Mouse (Mus musculus) c-Kit-negative CD71-positive TER-119-positive erythroid progenitor cells, embryonic 14.5 days (primary cell): ENCODE measurements around the gene Defb29.

Experiments
- DNase-seq: peaks from one replicate; pipeline ENCODE4 v3.0.0-alpha.2; 2013; ENCODE audit warnings: low read depth, low spot score

Defb29 gene

GRCm38 (mm10) chr2:152539944-152540710, at the start of gene Defb29:
Gene Defb29 (minus strand): TSS chr2:152540098.
- DNase-seq = no peak

GRCm38 (mm10) chr2:152589021-152589420, 49.1 kb upstream of the Defb29 start:
- DNase-seq = no peak

GRCm38 (mm10) chr2:152588450-152588849, 48.6 kb upstream of the Defb29 start:
- DNase-seq = no peak

DNA sequence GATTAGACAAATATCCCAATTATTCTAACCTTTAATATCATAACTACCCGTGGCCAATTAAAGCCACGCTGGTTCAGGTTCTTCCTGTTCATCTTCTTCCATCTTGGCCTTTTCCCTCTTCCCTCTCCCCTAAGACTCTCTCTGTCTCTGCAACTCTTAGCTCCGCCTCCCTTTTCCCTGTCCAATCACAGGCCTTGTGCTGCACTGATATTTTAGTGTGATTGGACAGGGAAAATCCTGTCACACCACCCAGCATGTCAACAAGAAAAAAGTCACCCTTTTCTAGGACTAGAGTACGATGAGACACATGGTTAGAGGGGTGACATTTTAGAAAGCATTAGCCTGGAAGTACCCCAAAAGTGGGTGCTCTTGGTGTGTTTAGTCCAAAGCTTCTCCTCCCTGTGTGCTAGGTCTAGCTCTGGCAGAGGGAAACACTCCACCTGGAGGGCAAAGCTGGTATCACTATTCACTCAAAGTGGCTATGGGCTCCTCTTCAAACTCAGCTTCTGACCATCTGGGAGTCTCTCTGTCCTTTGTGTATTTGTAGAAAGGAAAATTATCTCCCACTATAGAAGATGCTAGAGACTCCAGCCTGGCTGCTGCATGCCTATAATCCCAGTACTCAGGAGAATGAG, 47.1 kb upstream of the Defb29 start:
- no peak for DNase-seq

DNA sequence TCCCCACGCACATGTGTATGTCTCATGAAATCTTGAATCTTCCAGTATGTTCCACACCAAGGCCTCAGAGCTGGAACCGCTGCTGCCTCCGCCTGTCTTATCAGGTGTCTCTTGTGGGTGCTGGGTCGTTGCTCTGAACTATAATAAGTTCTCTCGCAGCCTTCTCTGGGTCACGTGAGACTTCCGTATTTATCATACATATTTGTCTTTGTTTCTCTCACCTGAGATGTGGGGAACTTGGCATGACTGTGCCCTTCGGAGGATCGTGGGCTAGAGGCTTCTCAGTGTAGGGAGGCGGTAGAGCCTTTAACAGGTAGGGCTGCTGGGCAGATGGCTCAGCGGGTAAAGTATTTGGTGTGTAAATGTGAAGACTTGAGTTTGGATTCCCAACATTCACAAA, 40.7 kb upstream of the Defb29 start:
- DNase-seq = no peak

DNA sequence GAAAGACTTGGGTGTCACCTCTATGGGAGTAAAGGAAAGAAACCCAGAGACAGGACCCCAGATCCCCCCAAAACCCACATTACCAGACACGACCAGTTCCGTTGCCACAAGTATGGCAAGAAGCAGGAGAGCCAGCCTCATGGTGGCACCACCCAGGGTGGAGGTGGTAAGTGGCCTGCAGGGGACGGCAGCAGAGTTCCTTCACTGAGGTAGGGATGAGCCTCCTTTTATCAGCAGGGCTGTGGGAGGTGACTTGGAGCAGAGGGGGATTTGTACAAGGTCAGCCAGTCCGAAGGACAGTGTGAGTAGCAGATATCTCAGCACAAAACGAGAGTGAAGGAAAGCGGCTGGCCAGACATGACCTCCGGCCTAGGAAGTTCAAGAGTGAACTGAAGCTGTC, 40.2 kb upstream of the Defb29 start, which contains the start of gene Defb19:
TSS of gene Defb19 (minus strand) at position 206 of the 400 bp plus-strand sequence.
- DNase-seq = no peak

- no peak for DNase-seq
Observed at GRCm38 (mm10) chr2:152573484-152573883, 33.6 kb upstream of the Defb29 start.

- peak; percentile 9 for DNase-seq
Observed at GRCm38 (mm10) chr2:152572114-152572794, 32.4 kb upstream of the Defb29 start, which contains the start of gene Defb21. Gene Defb21 (plus strand): TSS chr2:152572744.

DNA sequence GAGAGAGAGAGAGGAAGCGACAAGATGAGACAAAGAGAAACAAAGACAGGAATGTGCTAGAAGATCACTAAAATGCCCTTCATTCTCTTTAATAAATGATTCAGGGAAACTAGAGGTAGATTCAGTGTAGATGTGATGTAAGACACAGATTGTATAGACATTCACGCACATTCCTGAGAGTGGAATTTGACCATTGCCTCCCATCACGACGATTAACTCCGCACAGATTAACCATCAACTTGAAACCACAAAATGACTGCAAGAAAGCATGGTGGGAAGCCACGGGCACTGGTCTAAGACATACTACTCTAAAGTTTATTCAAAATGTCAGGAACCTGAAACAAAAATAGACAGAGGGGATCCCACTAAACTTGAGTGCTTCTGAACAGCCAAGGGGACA, 30.4 kb upstream of the Defb29 start:
- no peak for DNase-seq

- no peak for DNase-seq
Observed at GRCm38 (mm10) chr2:152569881-152570280, 30.0 kb upstream of the Defb29 start.

DNA sequence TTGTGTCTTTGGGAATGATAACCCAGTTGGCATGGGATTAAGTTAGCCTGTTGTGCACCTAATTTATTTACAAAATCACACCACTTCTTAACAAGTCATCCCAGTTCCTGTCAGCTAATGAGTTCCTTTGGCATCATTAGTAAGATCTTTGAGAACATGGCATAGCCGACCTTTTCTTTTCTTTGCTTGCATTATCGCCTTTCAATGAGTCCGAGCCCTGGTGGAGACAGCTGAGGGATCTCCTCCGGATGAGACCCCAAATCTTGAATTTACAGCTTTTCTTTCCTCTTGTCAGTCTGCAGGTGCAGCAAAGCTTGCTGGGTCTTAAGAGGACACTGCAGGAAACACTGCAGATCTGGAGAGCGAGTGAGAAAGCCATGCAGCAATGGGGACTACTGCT, 29.1 kb upstream of the Defb29 start, which contains the start of gene Gm17416:
TSS of gene Gm17416 (plus strand) at position 301 of the 400 bp plus-strand sequence.
- no peak for DNase-seq

GRCm38 (mm10) chr2:152556655-152557054, 16.8 kb upstream of the Defb29 start:
- DNase-seq = no peak

- no peak for DNase-seq
Observed at GRCm38 (mm10) chr2:152553774-152554423, 14.0 kb upstream of the Defb29 start.

DNA sequence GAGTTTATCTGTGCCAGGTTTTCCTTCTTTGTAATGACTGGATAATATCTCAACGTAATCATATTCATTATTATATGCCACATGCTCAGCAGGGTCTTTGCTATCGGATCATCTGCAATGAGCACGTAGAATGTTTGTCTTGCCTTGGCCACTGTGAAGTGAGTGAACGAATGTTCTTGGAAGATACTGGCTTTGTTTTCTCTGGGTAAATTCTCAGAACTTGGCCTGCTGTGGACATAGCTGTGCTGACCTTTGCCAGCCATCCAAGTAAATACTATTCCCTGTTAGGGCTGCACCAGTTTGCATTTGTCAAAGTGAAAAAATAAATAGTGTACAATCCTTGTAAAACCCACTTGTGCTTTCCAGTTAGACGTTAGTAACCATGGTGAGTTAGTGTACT, 8.2 kb upstream of the Defb29 start:
- no peak for DNase-seq

GRCm38 (mm10) chr2:152544691-152545090, 4.8 kb upstream of the Defb29 start:
- no peak for DNase-seq

- DNase-seq = no peak
Observed at GRCm38 (mm10) chr2:152543478-152543877, 3.6 kb upstream of the Defb29 start.

DNA sequence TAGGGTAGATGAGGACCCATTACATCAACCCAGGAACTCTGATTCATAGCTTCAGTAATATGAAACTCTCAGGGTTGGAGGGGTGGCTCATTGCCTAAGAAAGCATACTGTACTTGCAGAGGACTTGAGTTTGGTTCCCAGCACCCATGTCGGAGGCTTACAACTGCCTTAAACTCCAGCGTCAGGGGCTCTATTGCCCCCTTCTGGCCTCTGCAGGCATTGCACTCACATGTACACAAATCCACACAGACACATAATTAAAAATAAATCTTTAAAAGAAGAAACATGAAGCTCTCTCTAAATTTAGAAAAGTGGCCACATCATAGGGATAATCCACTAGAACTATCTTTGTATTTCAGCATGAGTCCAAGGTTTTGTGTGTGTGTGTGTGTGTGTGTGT, 3.0 kb upstream of the Defb29 start:
- no peak for DNase-seq

DNA sequence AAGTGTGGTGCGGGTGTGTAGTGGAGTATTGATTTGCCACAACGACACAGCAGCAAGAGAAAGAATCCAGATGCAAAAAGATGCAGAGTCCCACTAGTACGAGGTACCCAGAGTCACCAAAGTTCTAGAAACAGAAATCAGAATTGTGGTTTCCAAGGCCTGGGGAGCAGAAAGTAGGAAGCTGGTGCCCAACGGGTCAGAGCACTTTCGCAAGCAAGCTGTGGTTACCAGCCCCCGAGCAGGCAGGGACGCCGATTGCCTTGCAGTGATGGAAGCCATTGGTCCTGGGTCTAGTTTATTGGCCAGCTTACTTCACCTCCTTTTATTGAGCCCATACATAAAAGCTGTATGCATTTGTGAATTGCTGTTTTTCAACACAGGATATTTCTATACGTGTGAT, 2.1 kb upstream of the Defb29 start:
- DNase-seq = no peak

- no peak for DNase-seq
Observed at GRCm38 (mm10) chr2:152517981-152518380, 21.9 kb downstream of the Defb29 start, which contains the start of gene Defb28. Gene Defb28 (plus strand): TSS chr2:152518255.

GRCm38 (mm10) chr2:152516084-152516483, 23.8 kb downstream of the Defb29 start:
- DNase-seq = no peak

GRCm38 (mm10) chr2:152511592-152511991, 28.3 kb downstream of the Defb29 start, which contains the start of gene Defb26:
Gene Defb26 (minus strand): TSS chr2:152511692.
- no peak for DNase-seq

GRCm38 (mm10) chr2:152503950-152504349, 35.9 kb downstream of the Defb29 start:
- no peak for DNase-seq
